Mouse (Mus musculus): Measurements from ENCODE around the gene Ccdc177. TPM values are rescaled to one million over a fixed set of nuclear protein-coding genes. Genes with fewer than 3 reads are reported as not detected.

Gene Ccdc177
- polyA plus RNA-seq, 1 experiment from 2014 or later, result 6.2 TPM

DNA sequence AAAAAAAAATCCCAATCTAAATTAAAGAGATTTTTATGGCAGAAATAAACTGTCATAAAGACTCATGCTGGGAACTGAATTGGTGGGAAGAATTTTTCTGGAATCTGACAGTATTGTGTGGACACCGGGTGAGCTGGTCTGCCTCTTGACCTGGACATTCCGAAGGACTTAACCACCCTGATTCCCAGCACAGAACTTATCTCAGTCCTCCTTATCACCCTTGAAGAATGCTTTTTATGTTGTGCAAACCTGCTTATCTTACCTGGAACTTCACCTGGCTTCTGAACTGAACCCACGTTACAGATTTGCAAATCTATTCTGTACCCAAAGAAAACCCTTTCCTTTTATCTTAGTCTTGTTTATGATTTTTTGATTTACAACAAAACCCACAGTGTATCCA, 21.7 kb upstream of the Ccdc177 start:
- Histone ChIP-seq H3K9me3 (no peaks in the 10 kb centered on the region), H3K4me3 (no peak overlapping the region), H3K9ac (replicated peaks) (no peak overlapping the region), H3K36me3 (no peaks in the 10 kb centered on the region), H3K27me3 (no peaks in the 10 kb centered on the region), H3K4me1 (no peaks in the 10 kb centered on the region), H3K27ac (replicated peaks) (no peak overlapping the region), H3K4me2 (replicated peaks) (no peak overlapping the region)
- whole genome bisulfite sequencing, result 85% methylated on average over 3 of the region's 3 CpGs
- no peak for ATAC-seq (replicated peaks)

DNA sequence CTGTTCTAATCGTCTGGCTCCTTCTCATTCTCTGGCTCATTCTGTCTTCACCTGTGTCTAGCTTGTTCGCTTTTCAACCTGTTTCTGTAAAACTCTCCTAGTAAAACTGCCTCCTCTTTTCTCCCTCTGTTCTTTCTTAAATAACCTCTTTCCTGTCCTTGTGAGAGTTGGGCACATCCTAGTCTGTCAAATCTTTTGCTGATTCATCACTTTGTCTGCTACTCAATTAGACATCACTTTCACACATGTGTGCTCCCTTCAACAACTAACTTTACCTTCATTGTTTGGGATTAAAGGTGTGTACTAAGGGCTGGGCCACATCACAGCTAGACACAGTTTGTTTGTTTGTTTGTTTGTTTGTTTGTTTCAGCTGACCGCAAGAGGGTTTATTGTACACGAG, 19.3 kb upstream of the Ccdc177 start:
- 83% methylated on average over 4 of the region's 4 CpGs for WGBS

DNA sequence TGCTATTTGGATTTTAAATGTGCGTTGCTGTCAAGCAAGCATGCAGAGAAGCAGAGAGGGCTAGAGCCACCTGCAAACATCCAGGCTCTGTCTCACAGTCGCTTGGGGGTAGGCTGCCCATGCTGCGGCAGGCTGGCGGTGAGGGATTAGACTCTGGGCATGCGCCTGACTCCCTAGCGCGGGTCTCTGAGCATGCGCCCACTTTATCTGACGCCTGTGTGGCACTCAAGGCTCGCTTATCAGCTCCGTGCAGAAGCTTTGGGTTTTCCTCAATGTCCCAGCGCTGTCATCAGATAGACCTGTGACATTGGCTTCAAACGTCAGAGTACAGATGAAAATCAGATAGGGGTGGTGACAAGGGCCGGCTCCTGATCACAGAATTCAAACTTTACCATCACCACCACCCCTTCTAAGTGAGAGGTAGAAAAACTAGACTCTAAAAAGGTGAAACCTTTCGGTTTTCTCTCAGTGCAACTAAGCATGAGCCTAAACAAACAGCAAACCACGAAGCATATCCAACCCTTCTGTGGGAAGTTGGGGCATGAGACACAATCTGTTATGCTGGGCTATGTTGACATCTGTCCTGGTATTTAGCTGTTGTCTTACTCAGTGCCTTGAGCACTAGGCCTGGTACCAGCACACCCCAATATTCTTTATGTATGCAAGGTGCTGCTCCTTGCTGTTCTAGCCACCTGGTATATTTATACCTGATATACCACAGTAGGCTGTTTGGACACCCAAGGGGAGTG, 17.9 kb upstream of the Ccdc177 start:
- Histone ChIP-seq H3K27ac (replicated peaks) (no peak overlapping the region), H3K4me2 (replicated peaks) (no peak overlapping the region), H3K9ac (replicated peaks) (no peak overlapping the region), H3K27me3 (no peaks in the 10 kb centered on the region), H3K4me3 (no peak overlapping the region), H3K36me3 (no peaks in the 10 kb centered on the region), H3K9me3 (no peaks in the 10 kb centered on the region), H3K4me1 (no peaks in the 10 kb centered on the region)
- ATAC-seq (replicated peaks), result no peak
- WGBS, result 78% methylated on average over 16 of the region's 16 CpGs

More for the DNA sequence above, 19.3 kb upstream of the Ccdc177 start:
- Histone ChIP-seq H3K4me3 (no peak overlapping the region), H3K27me3 (no peaks in the 10 kb centered on the region), H3K27ac (replicated peaks) (no peak overlapping the region), H3K9ac (replicated peaks) (no peak overlapping the region), H3K9me3 (no peaks in the 10 kb centered on the region), H3K36me3 (no peaks in the 10 kb centered on the region), H3K4me1 (no peaks in the 10 kb centered on the region), H3K4me2 (replicated peaks) (no peak overlapping the region)
- ATAC-seq (replicated peaks), result no peak

DNA sequence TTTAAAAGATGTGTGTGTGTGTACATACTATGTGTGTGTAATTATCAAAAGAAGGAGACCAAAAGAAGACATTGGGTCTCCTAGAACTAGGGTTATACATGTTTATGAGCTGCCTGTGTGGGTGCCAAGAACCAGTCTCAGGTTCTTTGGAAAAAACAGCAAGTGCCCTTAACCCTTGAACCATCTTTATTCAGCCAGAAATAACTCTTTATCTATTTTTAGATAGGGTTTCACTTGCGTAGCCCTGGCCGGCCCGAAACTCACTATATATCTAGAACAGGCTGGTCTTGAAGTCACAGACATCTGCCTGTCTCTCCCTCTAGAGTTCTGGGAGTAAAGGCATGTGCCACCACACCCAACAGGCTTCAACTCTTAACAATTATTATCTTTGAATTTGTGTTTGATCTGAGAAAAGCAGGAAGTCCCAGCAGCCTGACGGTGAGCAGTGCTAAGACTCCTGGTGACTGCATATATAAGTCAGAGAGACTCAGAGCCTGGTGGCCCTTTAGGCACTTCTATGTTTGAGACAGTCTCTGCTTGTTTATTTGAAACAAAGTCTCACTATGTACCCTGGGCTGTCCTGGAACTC, 15.7 kb upstream of the Ccdc177 start:
- ATAC-seq (replicated peaks), result no peak
- Histone ChIP-seq H3K4me3 (no peak overlapping the region), H3K9me3 (no peaks in the 10 kb centered on the region), H3K9ac (replicated peaks) (no peak overlapping the region), H3K4me2 (replicated peaks) (no peak overlapping the region), H3K4me1 (no peaks in the 10 kb centered on the region), H3K27me3 (no peaks in the 10 kb centered on the region), H3K36me3 (no peaks in the 10 kb centered on the region), H3K27ac (replicated peaks) (no peak overlapping the region)
- 93% methylated on average over 4 of the region's 4 CpGs for WGBS

DNA sequence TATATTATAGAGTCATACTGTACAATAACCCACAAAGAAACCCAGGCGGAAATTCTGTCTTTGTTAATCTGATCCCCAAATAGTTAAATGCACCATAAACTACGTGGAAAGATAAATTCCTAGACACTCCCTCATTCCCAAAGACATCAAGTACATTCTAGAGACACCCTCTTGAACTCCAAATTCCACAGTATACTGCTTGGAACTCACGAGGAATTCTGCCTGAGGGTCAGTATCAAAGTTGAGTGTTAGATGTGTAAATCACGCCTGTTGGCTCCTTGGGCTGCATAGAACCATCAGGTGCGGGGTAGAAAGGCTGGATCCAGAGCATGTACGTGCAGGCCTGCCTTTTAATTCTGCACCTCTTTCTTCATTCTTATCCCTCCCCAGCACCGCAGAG, 14.3 kb upstream of the Ccdc177 start:
- no peak for ATAC-seq (replicated peaks)
- no peak overlapping the region for H3K27ac ChIP-seq (replicated peaks)
- H3K9ac ChIP-seq (replicated peaks), result no peak overlapping the region
- H3K4me1 ChIP-seq, result no peaks in the 10 kb centered on the region
- H3K9me3 ChIP-seq, result no peaks in the 10 kb centered on the region
- no peak overlapping the region for H3K4me3 ChIP-seq
- no peaks in the 10 kb centered on the region for H3K36me3 ChIP-seq
- H3K27me3 ChIP-seq, result no peaks in the 10 kb centered on the region
- 72% methylated on average over 7 of the region's 7 CpGs for WGBS
- H3K4me2 ChIP-seq (replicated peaks), result no peak overlapping the region

DNA sequence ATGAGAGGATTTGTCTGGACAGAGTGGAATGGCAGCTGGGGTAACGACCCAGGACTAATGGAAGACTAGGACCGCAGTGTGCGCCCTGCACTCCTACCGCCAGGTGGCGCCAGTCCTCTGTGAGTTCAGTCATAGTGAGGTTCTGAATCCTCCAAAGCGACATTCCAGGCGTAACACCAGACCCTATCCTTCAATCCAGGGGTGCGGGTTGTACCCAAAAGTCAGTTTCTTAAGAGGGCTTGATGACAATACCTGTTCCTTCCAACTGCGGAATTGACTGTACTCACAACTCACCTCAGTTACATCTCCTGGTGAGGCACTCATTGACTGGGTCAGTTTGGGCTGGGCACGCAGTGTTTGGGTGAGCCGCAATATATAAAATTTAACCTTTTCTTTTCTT, 9.2 kb upstream of the Ccdc177 start:
- Histone ChIP-seq H3K9me3 (no peaks in the 10 kb centered on the region), H3K27me3 (no peaks in the 10 kb centered on the region), H3K27ac (replicated peaks) (no peak overlapping the region), H3K4me1 (no peaks in the 10 kb centered on the region), H3K9ac (replicated peaks) (no peak overlapping the region), H3K4me3 (no peak overlapping the region), H3K4me2 (replicated peaks) (peak overlapping the region; percentile 24; the same call in 1 of the 2 replicates), H3K36me3 (no peaks in the 10 kb centered on the region)
- peak; percentile 91 for ATAC-seq (replicated peaks)
- 20% methylated on average over 11 of the region's 11 CpGs for WGBS

DNA sequence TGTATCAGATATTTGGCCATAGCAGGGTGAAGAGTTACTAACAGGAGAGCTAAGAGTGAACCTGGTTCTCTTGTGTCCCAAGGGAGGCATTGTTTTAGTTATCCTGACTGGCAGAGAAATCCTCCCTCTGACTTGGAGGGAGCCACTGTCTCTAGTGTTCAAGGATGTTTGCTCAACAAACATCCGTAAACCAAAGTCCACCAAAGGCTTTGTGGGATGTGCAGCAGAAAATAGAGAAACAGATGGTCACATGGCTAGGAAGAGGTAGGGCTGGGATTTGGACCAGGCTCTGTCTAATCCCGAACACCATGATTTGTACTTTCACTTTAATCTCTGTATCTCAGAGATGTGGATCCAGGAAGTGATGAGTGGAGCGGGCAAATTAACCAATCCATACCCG, 3.6 kb upstream of the Ccdc177 start:
- ATAC-seq (replicated peaks), result no peak
- no peaks in the 10 kb centered on the region for H3K27me3 ChIP-seq
- WGBS, result 88% methylated on average over 4 of the region's 4 CpGs
- no peaks in the 10 kb centered on the region for H3K9me3 ChIP-seq
- no peak overlapping the region for H3K9ac ChIP-seq (replicated peaks)
- no peak overlapping the region for H3K4me2 ChIP-seq (replicated peaks)
- H3K4me3 ChIP-seq, result no peak overlapping the region
- peaks cover under 1% of the 10 kb centered on the region; the same call in 1 of the 2 replicates for H3K36me3 ChIP-seq
- H3K4me1 ChIP-seq, result peaks cover 8% of the 10 kb centered on the region
- no peak overlapping the region for H3K27ac ChIP-seq (replicated peaks)

DNA sequence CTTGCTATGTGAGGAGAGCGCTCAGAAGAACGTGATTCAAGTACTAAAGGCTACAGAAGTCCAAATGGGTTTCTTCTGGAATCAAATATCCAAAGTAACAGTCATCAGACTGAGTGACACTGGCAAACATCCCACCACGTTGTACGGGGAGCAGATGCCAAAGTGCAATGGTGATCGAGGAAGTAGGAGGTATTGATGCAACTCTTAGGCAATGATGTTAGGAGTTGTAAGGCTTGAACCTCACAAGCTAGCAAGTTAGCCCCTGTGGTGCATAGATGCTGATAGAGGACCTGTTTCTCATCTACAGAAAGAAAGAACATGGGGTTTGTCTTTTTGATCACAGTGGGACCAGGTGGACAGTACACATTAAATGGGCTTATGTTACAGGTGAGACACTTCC, 2.5 kb upstream of the Ccdc177 start:
- Histone ChIP-seq H3K4me3 (no peak overlapping the region), H3K36me3 (peaks cover 12% of the 10 kb centered on the region), H3K9ac (replicated peaks) (no peak overlapping the region), H3K4me2 (replicated peaks) (no peak overlapping the region), H3K4me1 (peaks cover 17% of the 10 kb centered on the region), H3K9me3 (peaks cover 7% of the 10 kb centered on the region), H3K27ac (replicated peaks) (no peak overlapping the region), H3K27me3 (no peaks in the 10 kb centered on the region)
- ATAC-seq (replicated peaks), result no peak
- 91% methylated on average over 5 of the region's 5 CpGs for WGBS

DNA sequence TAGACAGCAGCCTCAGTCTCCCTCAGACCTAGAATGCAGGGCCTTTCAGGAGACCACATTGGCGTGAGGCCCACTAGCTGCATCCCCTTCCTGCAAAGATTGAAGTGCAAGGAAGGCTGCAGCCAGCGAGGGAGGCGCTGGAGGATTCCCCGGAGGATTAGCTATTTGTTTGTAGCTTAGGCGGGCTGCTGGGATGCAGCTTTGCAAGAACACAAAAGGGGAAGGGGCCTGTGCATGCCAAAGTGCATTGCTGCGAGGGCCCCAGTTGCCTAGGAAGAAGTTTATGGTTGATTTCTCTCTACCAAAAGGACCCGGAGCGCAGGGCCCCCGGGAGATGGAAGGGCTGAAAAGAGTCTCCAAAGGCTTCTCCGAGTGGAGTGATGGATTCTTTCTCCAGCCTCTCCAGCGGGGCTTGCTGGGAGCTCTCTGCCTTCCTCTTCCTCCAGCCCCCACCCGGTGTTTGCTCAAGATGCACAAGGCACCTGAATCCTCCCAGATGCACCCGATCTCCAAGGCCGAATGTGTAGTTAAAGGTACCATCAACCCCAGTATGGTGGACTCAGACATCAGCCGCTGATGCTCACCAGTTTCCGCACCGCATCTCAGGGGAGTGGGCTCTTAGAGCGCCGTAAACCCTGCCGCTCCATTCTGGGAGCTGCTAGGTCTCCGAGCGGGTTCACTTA, 633 bp downstream of the Ccdc177 start:
- ATAC-seq (replicated peaks), result peak; percentile 36
- H3K4me2 ChIP-seq (replicated peaks), result peak overlapping the region; percentile 53
- H3K36me3 ChIP-seq, result peaks cover 43% of the 10 kb centered on the region
- peaks cover 29% of the 10 kb centered on the region for H3K9me3 ChIP-seq
- peaks cover 17% of the 10 kb centered on the region for H3K4me1 ChIP-seq
- peak overlapping the region; percentile 75 for H3K4me3 ChIP-seq
- H3K27ac ChIP-seq (replicated peaks), result peak overlapping the region; percentile 98
- H3K9ac ChIP-seq (replicated peaks), result peak overlapping the region; percentile 88
- 0% methylated on average over 22 of the region's 22 CpGs for WGBS
- no peaks in the 10 kb centered on the region for H3K27me3 ChIP-seq

DNA sequence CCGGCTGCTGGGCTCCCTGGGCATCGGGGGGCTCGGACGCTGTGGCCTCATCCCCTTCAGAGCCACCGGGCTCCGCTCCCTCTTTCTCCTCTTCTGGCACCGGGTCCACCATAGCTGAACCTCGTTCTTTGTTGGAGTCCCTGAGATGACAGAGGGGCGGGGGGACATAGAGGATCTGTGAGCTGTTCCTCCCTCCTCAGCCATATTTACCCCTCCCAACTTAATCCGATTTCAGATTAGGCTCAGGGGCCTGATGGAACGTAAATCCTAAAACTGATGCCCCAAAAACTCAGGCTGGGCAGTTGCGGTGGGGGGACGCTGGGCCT, 1.1 kb downstream of the Ccdc177 start:
- Histone ChIP-seq H3K4me2 (replicated peaks) (peak overlapping the region; percentile 53), H3K36me3 (peaks cover 48% of the 10 kb centered on the region), H3K27ac (replicated peaks) (peak overlapping the region; percentile 98), H3K9ac (replicated peaks) (peak overlapping the region; percentile 88), H3K4me3 (peak overlapping the region; percentile 75), H3K4me1 (peaks cover 17% of the 10 kb centered on the region), H3K9me3 (peaks cover 30% of the 10 kb centered on the region), H3K27me3 (no peaks in the 10 kb centered on the region)
- 6% methylated on average over 13 of the region's 13 CpGs for WGBS
- ATAC-seq (replicated peaks), result peak; percentile 9; the same call in 1 of the 2 replicates

DNA sequence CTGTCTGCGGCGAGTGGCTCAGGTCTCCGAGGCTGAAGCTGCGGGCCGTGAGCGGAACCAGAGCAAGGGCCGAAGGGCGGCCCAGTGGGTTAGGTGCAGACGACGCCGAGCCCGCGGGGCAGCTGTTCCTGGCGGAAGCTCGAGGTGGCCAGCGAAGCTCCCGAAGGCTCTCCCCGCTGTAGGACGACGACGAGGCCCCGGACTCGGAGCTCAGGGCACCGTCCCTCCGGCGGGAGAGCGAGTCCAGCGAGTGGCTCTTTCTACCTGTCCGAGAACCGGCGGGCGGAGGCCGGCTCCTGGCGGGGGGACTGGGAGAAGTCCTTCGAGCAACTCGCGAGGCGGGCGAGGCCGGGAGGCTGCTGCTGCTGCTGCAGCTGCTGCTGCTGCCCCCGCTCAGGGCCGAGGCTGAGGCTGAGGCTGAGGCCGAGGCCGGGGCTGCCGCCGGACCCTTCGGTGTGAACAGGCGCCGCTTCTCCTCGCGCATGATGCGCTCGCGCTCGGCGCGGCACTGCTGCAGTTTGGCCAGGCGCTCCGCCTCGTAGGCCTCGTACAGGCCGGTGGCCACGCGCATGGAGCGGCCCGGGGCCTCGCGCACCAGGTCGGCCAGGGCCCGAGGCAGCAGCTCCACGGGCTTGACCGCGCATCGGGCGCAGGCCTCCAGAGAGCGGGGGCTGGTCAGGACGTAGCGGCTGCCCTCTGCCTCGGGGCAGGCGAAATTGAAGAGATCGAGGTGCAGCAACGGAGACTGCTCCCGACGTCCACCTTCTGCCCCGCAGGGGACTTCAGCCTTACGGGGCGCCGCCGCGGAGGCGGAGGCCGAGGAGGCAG, 1.7 kb downstream of the Ccdc177 start:
- peak overlapping the region; percentile 98 for H3K27ac ChIP-seq (replicated peaks)
- 44% methylated on average over 89 of the region's 92 CpGs for WGBS
- H3K36me3 ChIP-seq, result peaks cover 54% of the 10 kb centered on the region
- peaks cover 17% of the 10 kb centered on the region for H3K4me1 ChIP-seq
- H3K4me2 ChIP-seq (replicated peaks), result peak overlapping the region; percentile 53
- H3K9me3 ChIP-seq, result peaks cover 30% of the 10 kb centered on the region
- H3K4me3 ChIP-seq, result peak overlapping the region; percentile 75
- H3K27me3 ChIP-seq, result no peaks in the 10 kb centered on the region
- ATAC-seq (replicated peaks), result 0 out of 2 replicates have a peak, but pooled peaks have one; percentile 11
- H3K9ac ChIP-seq (replicated peaks), result peak overlapping the region; percentile 88
